Mouse (Mus musculus): ENCODE data around the gene Abcc10. TPM values are rescaled to one million over a fixed set of nuclear protein-coding genes. Genes with fewer than 3 reads are reported as not detected.
A peak's percentile ranks its signal among the peaks of the same experiment; 100 is the strongest.

Gene Abcc10
- total and polyA plus RNA-seq, 2 experiments from 2014 or later = 8.4 to 12.2 TPM

- H3K9me3 ChIP-seq (ENCODE audit: low read length) = no peaks in the 10 kb centered on the region
- peak within 1 kb of the TSS; percentile 79 for H3K4me3 ChIP-seq (ENCODE audit: low read depth, low read length)
- H3K27ac ChIP-seq (ENCODE audit: low read depth, low read length) = peak within 1 kb of the TSS; percentile 87
- peaks cover 11% of the 10 kb centered on the region for H3K27me3 ChIP-seq (ENCODE audit: insufficient read depth, low read length)
- H3K36me3 ChIP-seq (ENCODE audit: insufficient read depth, low read length) = peaks cover 11% of the 10 kb centered on the region
- H3K9ac ChIP-seq (replicated peaks; ENCODE audit: low read length, poor library complexity, severe bottlenecking) = peak within 1 kb of the TSS; percentile 90
- TF ChIP-seq CTCF (IDR thresholded peaks at IDR 0.05) = no peak
- 0% methylated on average over 30 of the region's 86 CpGs for WGBS
- H3K4me2 ChIP-seq (ENCODE audit: low read depth, low read length, poor library complexity, severe bottlenecking) = peak within 1 kb of the TSS; percentile 82
- ATAC-seq (ENCODE audit: low FRiP score) = peak; percentile 57
- no peaks in the 10 kb centered on the region for H3K4me1 ChIP-seq (ENCODE audit: insufficient read depth, low read length)
- DNase-seq (ENCODE audit: low spot score) = peak; percentile 67
These were observed 30.6 kb downstream of the Abcc10 start, which contains the start of gene Dlk2 for GRCm38 (mm10) chr17:46297364-46298219. TSS of gene Dlk2 (plus strand) at chr17:46297421.

GRCm38 (mm10) chr17:46297028-46297363, 31.2 kb downstream of the Abcc10 start:
- Histone ChIP-seq H3K9me3 (ENCODE audit: low read length) (no peaks in the 10 kb centered on the region), H3K36me3 (ENCODE audit: insufficient read depth, low read length) (peaks cover 7% of the 10 kb centered on the region; the same call in 1 of the 2 replicates), H3K27ac (ENCODE audit: low read depth, low read length) (peak overlapping the region; percentile 87), H3K4me3 (ENCODE audit: low read depth, low read length) (peak overlapping the region; percentile 79), H3K27me3 (ENCODE audit: insufficient read depth, low read length) (peaks cover 11% of the 10 kb centered on the region), H3K4me1 (ENCODE audit: insufficient read depth, low read length) (no peaks in the 10 kb centered on the region), H3K4me2 (ENCODE audit: low read depth, low read length, poor library complexity, severe bottlenecking) (peak overlapping the region; percentile 82), H3K9ac (replicated peaks; ENCODE audit: low read length, poor library complexity, severe bottlenecking) (peak overlapping the region; percentile 90)
- no peak for ATAC-seq (ENCODE audit: low FRiP score)
- 5% methylated on average over 6 of the region's 6 CpGs for WGBS
- no peak for TF ChIP-seq CTCF (IDR thresholded peaks at IDR 0.05)
- no peak for DNase-seq (ENCODE audit: low spot score)

- Histone ChIP-seq H3K9me3 (ENCODE audit: low read length) (no peaks in the 10 kb centered on the region), H3K4me2 (ENCODE audit: low read depth, low read length, poor library complexity, severe bottlenecking) (peak overlapping the region; percentile 82), H3K27ac (ENCODE audit: low read depth, low read length) (peak overlapping the region; percentile 87), H3K4me3 (ENCODE audit: low read depth, low read length) (peak overlapping the region; percentile 79), H3K4me1 (ENCODE audit: insufficient read depth, low read length) (no peaks in the 10 kb centered on the region), H3K27me3 (ENCODE audit: insufficient read depth, low read length) (peaks cover 11% of the 10 kb centered on the region), H3K36me3 (ENCODE audit: insufficient read depth, low read length) (peaks cover 4% of the 10 kb centered on the region; the same call in 1 of the 2 replicates), H3K9ac (replicated peaks; ENCODE audit: low read length, poor library complexity, severe bottlenecking) (no peak overlapping the region)
- ATAC-seq (ENCODE audit: low FRiP score) (no peak), DNase-seq (ENCODE audit: low spot score) (no peak)
- no peak for TF ChIP-seq CTCF (IDR thresholded peaks at IDR 0.05)
- 50% methylated on average over 6 of the region's 6 CpGs for WGBS
These were observed 31.6 kb downstream of the Abcc10 start for GRCm38 (mm10) chr17:46296601-46297000.

GRCm38 (mm10) chr17:46287678-46288095, 40.5 kb downstream of the Abcc10 start:
- WGBS = 53% methylated on average over 11 of the region's 11 CpGs
- no peak overlapping the region for H3K4me2 ChIP-seq (ENCODE audit: low read depth, low read length, poor library complexity, severe bottlenecking)
- no peak for DNase-seq (ENCODE audit: low spot score)
- no peaks in the 10 kb centered on the region for H3K36me3 ChIP-seq (ENCODE audit: insufficient read depth, low read length)
- H3K4me3 ChIP-seq (ENCODE audit: low read depth, low read length) = no peak overlapping the region
- no peak for TF ChIP-seq CTCF (IDR thresholded peaks at IDR 0.05)
- no peaks in the 10 kb centered on the region for H3K9me3 ChIP-seq (ENCODE audit: low read length)
- H3K4me1 ChIP-seq (ENCODE audit: insufficient read depth, low read length) = no peaks in the 10 kb centered on the region
- H3K9ac ChIP-seq (replicated peaks; ENCODE audit: low read length, poor library complexity, severe bottlenecking) = no peak overlapping the region
- H3K27ac ChIP-seq (ENCODE audit: low read depth, low read length) = no peak overlapping the region
- ATAC-seq (ENCODE audit: low FRiP score) = no peak
- no peaks in the 10 kb centered on the region for H3K27me3 ChIP-seq (ENCODE audit: insufficient read depth, low read length)

- ATAC-seq (ENCODE audit: low FRiP score) (no peak), DNase-seq (ENCODE audit: low spot score) (no peak)
- Histone ChIP-seq H3K4me3 (ENCODE audit: low read depth, low read length) (no peak overlapping the region), H3K36me3 (ENCODE audit: insufficient read depth, low read length) (no peaks in the 10 kb centered on the region), H3K4me1 (ENCODE audit: insufficient read depth, low read length) (peaks cover 7% of the 10 kb centered on the region; the same call in 1 of the 2 replicates), H3K9ac (replicated peaks; ENCODE audit: low read length, poor library complexity, severe bottlenecking) (no peak overlapping the region), H3K27me3 (ENCODE audit: insufficient read depth, low read length) (no peaks in the 10 kb centered on the region), H3K27ac (ENCODE audit: low read depth, low read length) (no peak overlapping the region), H3K4me2 (ENCODE audit: low read depth, low read length, poor library complexity, severe bottlenecking) (no peak overlapping the region), H3K9me3 (ENCODE audit: low read length) (no peaks in the 10 kb centered on the region)
- 70% methylated on average over 6 of the region's 6 CpGs for WGBS
- TF ChIP-seq CTCF (IDR thresholded peaks at IDR 0.05) = no peak
These were observed 42.7 kb downstream of the Abcc10 start for GRCm38 (mm10) chr17:46285407-46285806.

DNA sequence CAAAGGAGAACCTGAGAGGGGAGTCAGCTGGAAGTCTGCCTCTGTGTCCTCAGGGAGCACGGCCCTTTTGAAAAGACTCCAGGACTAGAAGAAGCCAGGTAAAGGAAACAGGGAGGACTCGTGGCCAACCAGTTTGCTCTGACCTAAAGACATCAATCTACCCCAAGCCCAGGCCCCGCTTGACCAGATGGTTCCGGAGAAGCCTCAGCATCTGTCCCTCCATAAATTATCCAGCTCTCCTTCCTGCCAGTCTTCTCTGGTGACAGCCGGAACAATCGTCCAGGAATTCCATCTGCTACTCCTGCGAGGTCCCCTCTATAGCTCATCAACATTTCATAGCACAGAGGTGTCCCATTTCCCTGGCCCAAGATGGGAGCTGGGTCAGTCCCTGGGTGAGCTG, 43.5 kb downstream of the Abcc10 start:
- H3K9me3 ChIP-seq (ENCODE audit: low read length) = no peaks in the 10 kb centered on the region
- no peak overlapping the region for H3K4me2 ChIP-seq (ENCODE audit: low read depth, low read length, poor library complexity, severe bottlenecking)
- TF ChIP-seq CTCF (IDR thresholded peaks at IDR 0.05) = no peak
- ATAC-seq (ENCODE audit: low FRiP score) = no peak
- no peaks in the 10 kb centered on the region for H3K36me3 ChIP-seq (ENCODE audit: insufficient read depth, low read length)
- no peak overlapping the region for H3K9ac ChIP-seq (replicated peaks; ENCODE audit: low read length, poor library complexity, severe bottlenecking)
- peaks cover 7% of the 10 kb centered on the region; the same call in 1 of the 2 replicates for H3K4me1 ChIP-seq (ENCODE audit: insufficient read depth, low read length)
- no peak overlapping the region for H3K4me3 ChIP-seq (ENCODE audit: low read depth, low read length)
- WGBS = 50% methylated on average over 7 of the region's 7 CpGs
- H3K27ac ChIP-seq (ENCODE audit: low read depth, low read length) = no peak overlapping the region
- no peaks in the 10 kb centered on the region for H3K27me3 ChIP-seq (ENCODE audit: insufficient read depth, low read length)
- no peak for DNase-seq (ENCODE audit: low spot score)

Measured in midbrain, postnatal 0 days (tissue).